Mouse (Mus musculus): ENCODE measurements at regions not wholly inside any gene's neighbourhood (a gene's known extent, or its start where the extent isn't known, plus 50 kb on each side); places are given as distances from the start of the nearest gene placed in this dataset.
"Not testable (repeated sequence)": the region's sequence is repeated elsewhere in the genome, so short reads cannot be mapped to it uniquely, and the experiment has no call there.

DNA sequence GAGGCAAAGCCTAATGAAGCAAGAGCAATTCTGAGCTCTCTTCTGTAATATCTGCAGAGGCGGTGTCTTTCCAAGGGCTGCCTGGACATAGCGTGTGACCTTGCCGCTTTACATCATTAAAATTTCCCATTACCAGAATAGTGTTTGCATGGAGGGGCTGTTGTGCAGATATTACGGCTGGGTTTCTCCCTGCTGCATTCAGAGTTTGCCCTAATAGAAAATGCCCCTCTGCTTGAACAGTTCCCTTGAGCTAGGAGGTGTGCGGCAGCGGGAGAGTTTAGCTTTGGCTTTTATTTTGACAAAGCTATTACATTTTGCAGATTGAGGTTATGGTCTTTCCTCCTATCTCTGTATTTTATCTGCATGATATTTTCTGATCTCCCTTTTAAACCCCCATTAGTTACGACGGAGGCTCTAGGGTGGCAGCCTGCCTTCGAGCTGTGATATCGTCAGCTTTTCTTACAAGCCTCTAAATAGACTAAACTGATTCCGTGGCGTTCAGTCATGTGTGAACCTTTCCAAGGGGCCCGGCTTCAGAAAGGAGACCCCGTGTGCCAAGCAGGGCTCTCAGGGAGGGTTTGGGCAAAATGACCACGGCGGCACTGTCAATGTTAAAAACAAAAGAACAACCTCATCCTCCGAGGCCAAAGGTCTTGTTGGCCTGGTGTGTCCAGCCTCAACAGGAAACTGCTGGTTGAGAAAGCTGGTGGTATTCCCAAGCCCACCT lies 182.2 kb upstream of the Pmfbp1 start:
- no peak for DNase-seq (ENCODE audit: low spot score in 2 of 2)

DNA sequence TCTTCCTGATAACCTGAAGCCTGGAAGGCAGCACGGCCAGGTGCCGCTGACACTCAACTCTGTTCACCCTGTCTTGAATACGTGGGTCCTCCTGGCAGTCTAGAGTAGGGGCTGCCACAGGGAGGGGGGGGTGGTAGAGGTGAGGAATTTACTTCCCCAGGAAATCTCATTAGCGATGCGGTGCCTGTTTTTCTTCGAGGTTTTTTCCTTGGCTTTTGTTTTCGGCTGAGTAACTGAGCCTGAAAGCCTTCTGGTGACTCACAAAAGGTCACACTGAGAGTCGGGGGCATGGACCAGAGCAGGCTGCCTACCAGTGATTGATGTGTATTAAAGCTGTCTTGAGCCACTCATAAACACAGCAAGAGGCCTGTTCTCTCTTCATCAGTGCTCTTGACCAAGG lies 181.1 kb upstream of the Pmfbp1 start:
- no peak for DNase-seq (ENCODE audit: low spot score in 2 of 2)

DNA sequence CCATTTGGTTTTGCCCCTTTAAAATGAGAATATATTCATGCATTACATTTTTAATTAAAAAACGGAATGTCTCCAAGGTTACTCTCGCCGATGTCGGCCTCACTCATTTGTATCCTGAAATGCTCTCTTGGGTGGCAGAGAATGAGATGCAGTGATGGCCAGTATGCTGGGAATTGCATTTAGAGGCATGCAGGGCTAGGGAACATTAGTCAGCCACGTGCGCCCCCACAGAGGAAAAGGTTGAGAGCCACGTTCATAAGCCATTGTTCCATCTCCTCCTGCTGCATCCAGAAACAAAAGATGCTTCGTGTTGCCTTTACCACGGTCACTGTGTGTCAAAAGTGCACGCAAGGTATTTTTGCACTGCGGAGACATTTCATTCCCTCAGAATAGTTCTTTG lies 172.9 kb upstream of the Pmfbp1 start:
- DNase-seq (ENCODE audit: low spot score in 2 of 2) = no peak

DNA sequence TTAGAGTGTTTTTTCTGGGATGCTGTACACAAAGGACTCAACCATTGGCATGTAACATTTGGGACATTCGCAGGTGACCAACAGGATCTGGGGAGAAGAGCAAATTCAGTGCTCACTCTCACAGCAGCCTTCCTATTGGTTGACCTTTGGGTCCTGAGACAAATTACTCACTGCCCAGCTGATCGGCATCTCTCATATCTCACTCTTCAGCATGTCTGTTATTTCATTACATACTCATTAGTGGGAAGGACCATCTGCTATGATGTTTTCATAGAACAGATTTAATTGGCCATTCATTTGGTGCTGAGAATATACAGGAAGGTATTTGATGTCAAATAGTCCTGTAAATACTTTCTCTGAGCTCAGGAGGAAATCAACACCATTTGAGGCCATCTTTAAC lies 170.5 kb upstream of the Pmfbp1 start:
- DNase-seq (ENCODE audit: low spot score in 2 of 2) = no peak

DNA sequence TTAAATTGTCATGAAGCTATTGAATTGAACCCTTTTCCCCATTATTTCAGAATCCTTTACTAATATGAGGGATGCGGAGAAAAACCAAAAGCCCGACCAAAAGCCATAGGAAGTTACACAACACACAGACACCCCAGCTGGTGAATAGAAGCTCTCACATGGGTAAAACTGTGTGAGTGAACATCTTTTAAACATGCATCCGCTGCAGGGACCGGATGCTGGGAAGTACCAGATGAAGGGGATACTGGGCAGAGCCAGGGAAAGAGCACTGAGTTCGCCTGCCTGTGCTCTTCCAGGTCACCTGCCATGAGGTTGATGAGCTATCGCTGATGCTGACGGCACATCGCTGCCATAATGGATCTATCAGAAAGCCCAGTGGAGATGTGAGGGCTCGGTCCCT lies 169.6 kb upstream of the Pmfbp1 start:
- no peak for DNase-seq (ENCODE audit: low spot score in 2 of 2)

DNA sequence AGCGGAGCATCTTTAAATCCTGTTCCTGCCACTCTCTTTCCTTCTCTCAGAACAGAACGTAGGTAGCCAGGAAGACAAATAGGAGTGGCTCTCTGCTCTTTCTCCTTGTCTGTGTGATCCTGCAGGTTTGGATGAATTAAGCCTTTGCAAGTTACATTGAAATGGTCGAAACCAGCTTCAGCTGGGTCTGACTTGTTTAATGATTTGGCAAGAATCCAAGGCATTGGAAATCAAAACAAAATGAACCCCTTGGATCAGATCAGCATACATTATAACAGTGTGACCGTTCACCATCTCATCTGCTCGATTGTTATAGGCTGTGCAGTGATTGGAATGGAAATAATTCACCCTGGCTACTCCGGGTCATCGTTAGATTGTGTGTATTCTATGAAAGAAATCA lies 157.6 kb upstream of the Pmfbp1 start:
- no peak for DNase-seq (ENCODE audit: low spot score in 2 of 2)

DNA sequence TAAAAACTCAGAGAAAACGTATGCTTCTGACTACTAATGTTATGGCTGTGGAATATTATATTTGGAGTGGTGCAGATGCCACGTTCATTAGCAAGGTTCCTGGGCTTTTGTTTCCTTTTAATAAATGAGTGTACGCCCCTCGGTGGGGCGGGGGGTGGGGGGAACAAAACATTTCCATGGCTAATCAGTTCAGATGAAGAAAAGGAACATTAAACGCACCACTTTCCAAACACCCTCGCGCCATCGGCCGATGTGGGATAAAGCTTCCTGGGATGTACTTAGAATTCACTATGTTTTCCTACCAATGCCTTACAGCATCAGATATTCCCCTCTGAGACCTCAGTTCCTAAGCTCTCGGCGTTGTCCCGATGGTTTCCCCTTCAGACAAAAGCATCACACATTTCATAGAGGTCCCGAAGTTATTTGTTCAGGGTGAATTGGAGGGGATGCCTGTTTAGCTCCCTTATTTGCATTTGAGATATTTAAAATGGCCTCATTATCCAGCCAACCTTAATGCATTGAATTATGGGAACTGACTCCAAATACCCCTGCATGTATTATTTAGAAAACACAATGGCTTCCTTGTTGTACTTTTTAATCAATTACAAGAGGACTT lies 155.5 kb upstream of the Pmfbp1 start:
- DNase-seq (ENCODE audit: low spot score in 2 of 2) = no peak

DNA sequence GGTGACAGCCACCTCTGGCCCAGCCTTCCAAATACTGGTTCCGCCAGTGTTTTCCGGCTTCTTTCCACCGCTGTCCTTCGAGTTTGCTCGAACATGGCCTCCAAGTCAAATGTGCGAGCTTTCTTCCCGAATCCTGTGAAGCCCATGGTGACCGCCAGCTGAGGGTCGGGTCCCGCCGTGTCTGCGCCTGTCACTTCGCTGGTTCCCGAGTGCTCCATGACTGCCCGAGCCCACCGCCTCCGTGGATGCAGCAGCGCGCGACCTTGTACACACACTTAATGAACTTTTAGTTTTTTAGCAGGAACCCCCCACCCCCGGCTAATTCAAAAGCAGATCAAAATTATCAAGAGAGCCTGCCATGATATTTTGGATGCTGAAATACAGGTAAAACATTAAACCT lies 153.2 kb upstream of the Pmfbp1 start:
- not testable (repeated sequence) for DNase-seq (ENCODE audit: low spot score in 2 of 2)

DNA sequence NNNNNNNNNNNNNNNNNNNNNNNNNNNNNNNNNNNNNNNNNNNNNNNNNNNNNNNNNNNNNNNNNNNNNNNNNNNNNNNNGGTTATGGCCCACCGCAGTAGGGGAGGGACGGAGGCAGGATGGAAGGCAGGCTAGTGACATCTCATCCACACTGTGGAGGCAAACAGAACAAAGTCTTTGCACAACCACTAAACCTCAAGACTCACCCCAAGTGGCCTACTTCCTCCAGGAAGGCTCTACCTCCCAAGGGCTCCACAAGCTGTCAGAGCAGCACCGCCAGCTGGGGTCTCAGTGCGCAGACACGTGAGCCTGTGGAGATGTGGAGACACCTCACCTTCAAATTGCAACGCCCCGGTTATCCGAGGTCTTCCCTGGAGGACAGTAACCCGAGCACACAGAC lies 138.7 kb upstream of the Pmfbp1 start:
- no peak for DNase-seq (ENCODE audit: low spot score in 2 of 2)

DNA sequence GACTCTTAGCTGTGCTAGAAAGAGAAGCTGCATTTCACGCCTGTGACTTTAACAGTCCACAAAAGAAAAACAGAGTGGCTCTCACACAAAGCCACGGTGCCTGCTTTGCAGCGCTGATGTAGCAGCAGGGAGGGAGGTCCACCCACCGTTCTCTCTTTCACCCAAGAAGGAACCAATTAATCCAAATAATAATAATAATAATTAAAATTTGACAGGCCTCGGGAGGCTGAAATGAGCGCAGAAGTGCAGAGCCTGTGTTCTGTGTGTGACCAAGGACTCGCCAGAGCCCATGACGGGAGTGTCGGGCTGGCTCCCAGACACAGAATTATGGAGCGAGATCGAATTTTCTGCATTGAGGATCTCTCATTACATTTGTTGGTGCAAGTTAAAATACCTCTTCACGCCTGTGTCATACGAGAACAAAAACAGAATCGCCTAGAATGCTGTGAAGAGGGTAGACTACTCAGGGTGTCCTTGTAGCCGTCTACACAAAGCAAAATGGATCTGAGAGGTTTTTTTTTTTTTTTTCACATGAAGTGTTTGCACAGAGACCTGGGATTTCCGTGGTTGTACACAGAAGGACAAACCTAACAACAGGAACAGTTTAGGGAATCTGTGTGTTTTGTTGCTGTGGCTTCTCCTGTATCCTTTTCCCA lies 134.3 kb upstream of the Pmfbp1 start:
- no peak for DNase-seq (ENCODE audit: low spot score in 2 of 2)

DNA sequence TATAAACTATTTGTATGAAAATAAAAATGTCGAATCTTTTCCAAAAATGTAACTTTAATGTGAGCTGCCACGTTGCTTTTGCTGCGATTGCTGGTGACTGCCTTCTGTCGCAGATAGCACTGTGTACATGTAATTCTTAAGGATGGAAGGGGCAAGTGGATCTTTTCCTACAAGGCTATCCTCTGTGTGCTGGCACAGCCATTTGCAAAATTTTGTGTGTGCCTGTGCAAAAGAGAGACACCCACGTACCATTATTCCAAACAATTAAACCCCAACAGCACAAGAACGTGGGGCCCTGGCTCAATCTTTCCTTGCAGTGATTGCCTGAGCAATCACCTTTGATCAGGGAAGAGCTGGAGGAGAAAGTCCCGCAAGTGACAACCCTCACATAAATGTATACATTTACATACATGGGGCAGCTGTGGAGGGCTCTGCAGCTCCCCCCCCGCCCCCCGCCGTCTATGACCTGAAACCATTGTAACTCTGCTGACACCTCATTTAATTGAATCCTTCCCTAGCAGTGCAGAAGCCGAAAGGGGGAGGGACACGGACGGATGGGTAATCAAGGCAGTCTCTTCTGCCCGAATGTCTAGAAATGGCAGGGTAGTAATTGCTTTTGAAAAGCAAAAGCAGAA lies 133.6 kb upstream of the Pmfbp1 start:
- DNase-seq (ENCODE audit: low spot score in 2 of 2) = no peak

DNA sequence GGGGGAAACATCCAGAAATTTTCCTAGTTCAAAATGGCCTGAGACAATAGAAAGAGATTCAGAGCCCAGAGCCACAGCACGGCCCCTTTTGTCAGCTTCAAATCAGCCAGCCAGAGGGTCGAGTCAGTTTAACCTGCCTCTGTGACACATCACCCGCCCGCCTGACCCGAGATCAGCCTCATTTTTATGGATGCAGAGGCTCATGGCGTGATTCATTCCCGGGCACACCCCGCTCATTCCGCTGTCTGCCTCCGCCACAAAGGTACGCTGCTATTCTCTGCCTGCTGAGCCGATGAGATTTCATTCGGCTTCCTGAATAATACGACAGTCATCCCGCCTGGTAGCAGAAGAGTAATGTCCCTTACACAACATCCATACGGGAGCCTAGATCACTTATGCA lies 132.9 kb upstream of the Pmfbp1 start:
- DNase-seq (ENCODE audit: low spot score in 2 of 2) = peak; percentile 32 to 36

DNA sequence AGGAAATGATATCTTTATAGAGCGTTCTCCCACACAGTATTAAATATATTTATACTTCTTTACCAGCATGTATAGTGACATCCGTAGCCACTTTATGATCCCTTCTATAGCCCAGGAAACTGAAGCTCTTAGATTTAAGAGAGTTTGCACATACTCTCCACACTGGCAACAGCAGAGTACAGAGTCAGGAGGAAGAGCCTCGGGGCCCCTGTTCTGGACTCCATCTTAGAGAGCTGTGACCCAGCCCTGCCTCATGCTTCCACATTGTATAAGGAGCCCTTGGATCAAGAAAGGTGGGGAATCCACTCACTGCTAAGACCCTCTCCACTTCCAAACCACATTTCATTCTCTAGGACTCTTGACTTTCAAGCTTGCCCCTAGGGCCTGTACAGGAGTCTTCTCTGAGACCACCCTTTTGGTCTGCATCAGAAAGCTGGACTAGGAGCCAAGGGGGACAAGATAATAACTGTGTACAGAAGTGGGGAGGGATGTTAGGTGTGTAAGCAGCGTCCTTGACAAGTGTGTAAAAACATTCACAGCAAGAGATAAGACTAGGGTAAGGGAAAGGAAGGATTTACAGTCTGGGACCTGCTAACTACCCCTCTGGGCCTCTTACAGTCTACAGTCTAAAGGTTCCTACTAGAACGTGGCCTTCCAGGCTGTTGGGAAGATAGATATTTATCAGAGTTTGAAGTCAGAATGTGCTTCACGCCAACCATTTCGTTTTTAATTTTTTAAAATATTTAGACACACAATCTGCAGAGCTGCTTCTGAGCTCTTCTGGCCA lies 132.1 kb upstream of the Pmfbp1 start:
- no peak for DNase-seq (ENCODE audit: low spot score in 2 of 2)

DNA sequence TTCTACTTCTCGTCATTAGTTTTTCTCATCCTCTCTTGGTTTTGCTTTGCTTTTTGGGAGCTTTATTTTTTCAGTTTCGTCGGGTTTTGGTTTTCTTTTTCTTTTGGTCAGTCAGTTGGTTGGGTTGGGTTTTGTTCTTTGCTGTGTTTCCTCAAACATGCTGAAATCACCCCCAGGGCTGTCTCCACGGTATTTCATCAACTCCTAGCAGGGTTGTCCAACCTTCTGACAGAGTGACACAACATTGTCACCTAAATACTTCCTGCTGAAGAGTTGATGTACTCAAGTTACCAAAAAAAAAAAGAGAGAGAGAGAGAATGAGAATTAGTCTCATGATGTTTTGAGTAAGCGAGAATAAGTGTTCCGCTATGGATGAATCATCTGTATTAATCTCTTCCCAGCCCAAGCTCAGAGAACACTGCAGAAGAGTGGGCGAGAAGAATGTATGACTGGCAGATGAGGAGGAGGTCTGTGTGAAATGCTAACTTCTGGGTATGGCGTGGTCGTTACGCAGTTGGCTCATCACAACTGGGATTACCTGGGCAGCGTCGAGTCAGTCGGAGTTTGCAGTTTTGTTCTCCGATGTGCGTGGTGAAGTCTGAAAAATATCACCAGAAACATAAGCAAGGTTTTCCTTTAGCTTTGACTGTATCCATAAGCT lies 130.5 kb upstream of the Pmfbp1 start:
- peak in 1 of 2 experiments; percentile 30 for DNase-seq (ENCODE audit: low spot score in 2 of 2)

DNA sequence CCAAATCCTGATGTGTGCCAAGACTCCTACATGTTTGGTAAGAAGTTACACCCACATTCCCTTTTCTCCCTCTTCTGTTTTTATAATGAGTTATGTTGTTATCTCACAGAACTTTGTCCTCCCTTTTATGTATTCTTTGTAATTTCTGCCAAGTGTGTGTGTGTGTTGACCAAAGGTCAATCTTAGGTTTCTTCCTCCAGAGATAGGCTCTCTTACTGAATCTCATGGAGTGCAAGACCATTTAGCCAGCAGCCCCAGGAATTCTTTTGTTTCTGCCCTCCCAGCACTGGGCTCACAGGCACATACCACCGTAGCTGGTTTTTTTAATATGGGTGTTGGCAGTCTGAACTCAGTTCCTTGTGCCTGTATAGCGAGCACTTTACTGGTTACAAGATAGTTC lies 119.8 kb upstream of the Pmfbp1 start:
- DNase-seq (ENCODE audit: low spot score in 2 of 2) = no peak

DNA sequence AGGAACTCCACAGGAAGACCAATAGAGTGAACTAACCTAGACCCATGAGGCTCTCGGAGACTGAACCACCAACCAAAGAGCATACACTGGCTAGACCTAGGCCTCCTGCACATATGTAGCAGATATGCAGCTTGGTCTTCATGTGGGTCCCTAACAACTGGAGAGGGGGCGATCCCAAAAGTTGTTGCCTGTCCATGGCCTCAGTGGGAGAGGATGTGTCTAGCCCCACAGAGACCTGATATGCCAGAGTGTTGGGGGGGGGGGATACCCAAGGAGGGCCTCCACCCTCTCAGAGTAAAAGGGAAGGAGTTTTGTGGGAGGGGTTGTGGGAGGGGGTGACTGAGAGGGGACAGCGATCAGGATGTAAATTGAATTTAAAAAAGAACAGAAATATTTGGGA lies 108.9 kb upstream of the Pmfbp1 start:
- DNase-seq (ENCODE audit: low spot score in 2 of 2) = no peak

DNA sequence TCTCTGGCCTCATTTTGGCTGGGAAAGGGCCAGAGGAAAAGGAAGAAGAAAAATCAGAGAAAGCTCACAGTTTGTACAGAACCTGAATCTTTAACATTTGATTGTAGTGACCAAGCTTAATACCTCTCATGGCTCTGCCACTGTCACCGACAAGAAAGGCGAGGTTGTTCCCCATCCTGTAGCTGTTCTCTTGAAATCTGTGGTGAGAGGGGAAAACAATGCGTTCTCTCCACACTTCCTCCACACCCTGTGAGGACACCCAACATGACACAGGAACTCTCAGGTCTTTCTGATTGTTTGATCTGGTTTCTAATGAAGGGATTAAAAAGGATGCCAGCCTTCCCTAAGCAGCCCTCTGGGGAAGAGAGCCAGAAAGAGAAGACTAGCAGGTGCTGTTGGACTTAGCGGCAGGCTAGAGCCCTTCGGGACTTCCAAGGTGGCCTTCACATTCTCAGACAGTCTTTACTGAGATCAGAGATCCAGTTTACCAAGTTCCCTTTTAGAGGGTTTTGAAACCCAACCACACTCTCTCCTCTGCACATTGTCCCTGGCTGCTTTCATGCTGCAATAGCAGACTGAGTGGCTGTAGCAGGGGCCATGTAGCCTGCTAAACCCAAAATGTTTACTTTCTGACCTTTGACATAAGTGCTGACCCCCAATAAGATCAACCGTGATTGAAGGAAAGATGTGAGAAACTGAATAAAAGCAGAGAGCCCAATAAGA lies 98.5 kb upstream of the Pmfbp1 start:
- no peak for DNase-seq (ENCODE audit: low spot score in 2 of 2)

DNA sequence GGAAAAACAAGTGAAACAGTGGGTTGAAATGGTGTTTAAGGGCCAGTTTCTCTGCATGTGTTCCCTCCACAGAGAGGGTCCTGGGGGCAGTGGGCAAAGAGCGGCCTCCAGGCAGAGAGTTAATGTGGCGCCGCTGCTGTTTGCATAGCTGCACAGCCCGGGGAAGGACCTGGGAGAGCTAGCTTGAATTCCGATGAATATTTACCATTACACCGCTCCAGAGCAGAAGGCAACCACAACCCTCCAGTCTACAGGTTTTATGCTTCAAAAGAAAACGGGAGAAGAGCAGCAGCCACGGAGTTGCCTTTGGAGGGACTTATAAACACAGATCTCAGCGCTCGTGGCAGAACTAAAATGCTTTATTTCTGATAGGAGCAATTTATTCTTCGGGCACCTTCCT lies 94.2 kb upstream of the Pmfbp1 start:
- no peak for DNase-seq (ENCODE audit: low spot score in 2 of 2)

DNA sequence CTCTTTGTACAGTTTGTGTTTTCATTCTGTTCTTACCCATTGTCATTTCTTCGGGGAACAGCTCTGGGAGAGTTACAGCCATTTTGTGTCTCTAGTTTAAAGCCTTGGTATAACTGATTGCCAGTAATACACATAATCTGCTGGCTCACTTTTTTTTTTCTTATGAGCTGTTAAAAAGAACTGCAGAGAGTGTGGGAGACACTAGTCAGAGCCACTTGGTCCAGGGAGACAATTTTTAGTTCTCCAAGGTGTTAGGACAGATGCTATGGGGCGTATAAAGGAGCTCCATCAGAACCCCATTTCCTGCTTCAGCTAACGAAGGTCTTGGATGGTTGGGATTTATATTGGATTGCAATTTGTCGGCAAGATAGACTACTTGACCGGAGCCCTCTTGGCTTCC lies 93.6 kb upstream of the Pmfbp1 start:
- no peak for DNase-seq (ENCODE audit: low spot score in 2 of 2)

DNA sequence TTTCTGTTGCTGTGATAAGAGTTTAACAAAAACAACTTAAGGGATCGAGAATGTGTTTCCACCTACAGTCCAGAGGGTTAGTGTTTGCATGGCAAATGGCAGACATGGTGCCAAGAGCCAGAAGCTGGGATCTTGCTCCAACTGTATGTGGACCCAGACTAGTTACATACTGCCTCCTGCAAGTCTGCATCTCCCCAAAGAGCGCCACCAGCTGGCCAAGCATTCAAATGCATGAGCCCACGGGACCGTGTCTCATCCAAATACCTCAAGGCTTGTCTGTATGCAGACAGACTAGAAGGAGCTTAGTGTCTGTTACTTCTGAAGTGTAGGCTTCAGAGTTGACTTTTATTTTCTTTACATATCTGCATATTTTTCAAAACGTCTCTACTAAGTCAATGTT lies 85.9 kb upstream of the Pmfbp1 start:
- DNase-seq (ENCODE audit: low spot score in 2 of 2) = no peak

DNA sequence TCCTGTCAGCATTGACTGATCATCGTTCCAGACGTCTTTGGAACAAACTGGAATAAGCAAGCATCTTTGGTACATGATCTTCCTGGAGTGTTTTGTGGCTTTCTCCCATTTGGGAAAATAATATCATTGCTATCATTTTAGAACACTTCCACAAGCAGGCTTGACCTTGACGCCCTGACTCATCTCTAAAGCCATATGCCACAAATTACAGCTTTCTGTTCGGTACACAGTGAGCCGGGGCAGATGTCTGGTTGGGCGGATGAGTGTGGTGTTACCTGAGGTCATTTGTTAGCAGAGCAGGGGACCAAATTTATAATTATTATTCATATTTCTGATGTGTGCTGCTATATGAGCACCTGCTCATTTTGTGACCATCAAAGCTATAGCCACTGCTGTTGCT lies 83.3 kb upstream of the Pmfbp1 start:
- no peak for DNase-seq (ENCODE audit: low spot score in 2 of 2)
